In the genomic region with DNA sequence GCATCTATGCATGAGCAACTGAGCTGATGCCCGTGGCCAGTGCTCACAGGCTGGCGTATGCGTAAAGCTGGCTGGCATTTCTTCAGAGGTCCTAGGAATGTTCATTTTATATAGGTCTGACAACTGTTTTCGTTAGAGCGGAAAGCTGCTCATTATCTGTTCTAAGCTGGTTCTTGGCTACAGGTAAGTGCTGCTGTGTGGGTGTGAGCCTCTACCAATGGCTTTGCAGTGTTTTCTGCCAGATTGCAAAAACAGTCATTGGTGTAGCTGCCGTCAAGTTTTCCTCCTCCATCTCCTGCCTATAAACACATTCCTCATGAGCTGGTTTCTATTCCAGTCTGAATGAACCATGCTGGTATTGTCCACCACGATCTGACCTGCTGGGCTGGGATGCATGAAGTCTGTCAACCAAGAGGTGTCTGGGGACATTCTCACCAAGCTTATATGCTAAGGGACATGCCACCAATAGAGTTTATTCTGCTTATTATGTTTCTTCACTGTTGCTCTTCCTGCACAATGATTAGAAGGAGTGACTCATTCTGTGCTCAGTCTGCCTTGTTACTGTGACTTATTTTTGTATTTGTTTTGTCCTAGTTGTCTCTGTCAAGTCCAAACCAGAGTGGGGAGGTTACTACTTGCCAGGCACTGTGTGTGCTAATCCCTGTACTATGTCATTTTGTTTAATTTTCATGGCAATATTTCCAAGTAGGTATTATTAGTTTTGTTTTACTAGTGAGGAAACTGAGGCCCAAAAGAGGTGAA, we compare ENCODE assay signal across 25 mouse cellular contexts. TPM values are rescaled to one million over a fixed set of nuclear protein-coding genes. Genes with fewer than 3 reads are reported as not detected.
"Had no signal": no experiment of that assay in that cellular context is flagged by ENCODE, and none has a peak within 500 bp of the region (broad histone marks: within the 10 kb centered on the region; RNA-seq: fewer than 3 reads in every experiment).

No protein-coding gene starts in this region.

- H3K27ac ChIP-seq: kidney, postnatal 0 days; limb, embryonic 15.5 days; liver, embryonic 12.5 days; macrophage; midbrain, embryonic 15.5 days; neural tube, embryonic 12.5 days had no signal

- H3K27me3 ChIP-seq: limb, embryonic 15.5 days; liver, embryonic 12.5 days; megakaryocyte, embryonic 14.5 days; midbrain, embryonic 15.5 days; neural tube, embryonic 12.5 days had no signal

- H3K4me1 ChIP-seq: limb, embryonic 15.5 days; liver, embryonic 12.5 days; midbrain, embryonic 15.5 days; neural tube, embryonic 12.5 days had no signal

- H3K9ac ChIP-seq: limb, embryonic 15.5 days; liver, embryonic 12.5 days; lung, embryonic 14.5 days; midbrain, embryonic 15.5 days; neural tube, embryonic 12.5 days had no signal

- DNase-seq: kidney, adult 8-10 months; kidney, postnatal 36 days; lung, embryonic 14.5 days; lung, postnatal 10 days; retina, postnatal 1 day; thymus, postnatal 36 days had no signal

- ATAC-seq: inflammation-experienced regulatory T-cells, adult 6 months; intestine, postnatal 0 days; liver, embryonic 12.5 days; midbrain, embryonic 15.5 days had no signal

- H3K4me2 ChIP-seq: limb, embryonic 15.5 days; liver, embryonic 12.5 days; lung, embryonic 14.5 days; midbrain, embryonic 11.5 days; midbrain, embryonic 15.5 days; neural tube, embryonic 12.5 days had no signal

- H3K4me3 ChIP-seq: limb, embryonic 15.5 days; liver, embryonic 12.5 days; megakaryocyte, embryonic 14.5 days; midbrain, embryonic 15.5 days; neural tube, embryonic 12.5 days had no signal

- H3K9me3 ChIP-seq: limb, embryonic 15.5 days; liver, embryonic 12.5 days; megakaryocyte, embryonic 14.5 days; midbrain, embryonic 15.5 days; neural tube, embryonic 12.5 days had no signal

RNA-seq across cellular contexts. Expression of gene Tfap2e, which starts 56.5 kb away (rescaled TPM):
- total RNA-seq: layer of hippocampus, adult 8-10 months; left cerebral cortex, adult 8-10 months; monocyte, adult 5-6 weeks; neutrophil, adult 5-6 weeks had no signal
- polyA plus RNA-seq: inflammation-experienced regulatory T-cells, adult 6 months; intestine, postnatal 0 days; kidney, postnatal 0 days; limb, embryonic 11.5 days; liver, embryonic 12.5 days; liver, embryonic 16.5 days; lung, embryonic 14.5 days; macrophage; small intestine, adult 2 months; stomach, embryonic 16.5 days; thymus, postnatal 0 days had no signal
